Mouse (Mus musculus): ENCODE measurements around the gene Bcl2l12. TPM values are rescaled to one million over a fixed set of nuclear protein-coding genes. Genes with fewer than 3 reads are reported as not detected.

The Bcl2l12 gene
- 32.2 and 35.0 TPM in 2 replicates for polyA plus RNA-seq (2012; rRNA removed)

DNA sequence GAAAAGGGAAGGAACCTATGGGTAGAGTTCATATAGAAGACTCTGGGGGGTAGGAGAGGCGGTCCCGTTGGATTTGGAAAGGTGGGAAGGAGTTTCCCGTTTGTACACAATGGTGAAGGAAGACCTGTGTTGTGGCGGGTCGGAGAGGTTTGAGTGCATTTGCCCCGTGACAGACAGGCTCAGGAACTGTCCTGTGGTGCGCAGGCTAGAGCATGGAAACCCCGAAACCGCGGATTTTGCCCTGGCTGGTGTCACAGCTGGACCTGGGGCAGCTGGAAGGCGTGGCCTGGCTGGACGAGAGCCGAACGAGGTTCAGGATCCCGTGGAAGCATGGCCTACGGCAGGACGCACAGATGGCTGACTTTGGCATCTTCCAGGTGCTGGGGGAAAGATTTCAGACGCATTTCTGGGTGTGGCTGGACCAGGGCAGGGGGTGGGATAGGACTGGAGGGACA lies at the start of gene Bcl2l12:
TSS of gene Bcl2l12 (minus strand) at position 212 of the 455 bp plus-strand sequence.

GRCm38 (mm10) chr7:45017242-45018061 lies 18.9 kb upstream of the Bcl2l12 start, which contains the start of gene Rras:
Gene Rras, plus strand, starts transcription at chr7:45017961.

GRCm38 (mm10) chr7:45015957-45016612 lies 17.6 kb upstream of the Bcl2l12 start, which contains the start of gene Scaf1:
Gene Scaf1, minus strand, starts transcription at chr7:45016363.

DNA sequence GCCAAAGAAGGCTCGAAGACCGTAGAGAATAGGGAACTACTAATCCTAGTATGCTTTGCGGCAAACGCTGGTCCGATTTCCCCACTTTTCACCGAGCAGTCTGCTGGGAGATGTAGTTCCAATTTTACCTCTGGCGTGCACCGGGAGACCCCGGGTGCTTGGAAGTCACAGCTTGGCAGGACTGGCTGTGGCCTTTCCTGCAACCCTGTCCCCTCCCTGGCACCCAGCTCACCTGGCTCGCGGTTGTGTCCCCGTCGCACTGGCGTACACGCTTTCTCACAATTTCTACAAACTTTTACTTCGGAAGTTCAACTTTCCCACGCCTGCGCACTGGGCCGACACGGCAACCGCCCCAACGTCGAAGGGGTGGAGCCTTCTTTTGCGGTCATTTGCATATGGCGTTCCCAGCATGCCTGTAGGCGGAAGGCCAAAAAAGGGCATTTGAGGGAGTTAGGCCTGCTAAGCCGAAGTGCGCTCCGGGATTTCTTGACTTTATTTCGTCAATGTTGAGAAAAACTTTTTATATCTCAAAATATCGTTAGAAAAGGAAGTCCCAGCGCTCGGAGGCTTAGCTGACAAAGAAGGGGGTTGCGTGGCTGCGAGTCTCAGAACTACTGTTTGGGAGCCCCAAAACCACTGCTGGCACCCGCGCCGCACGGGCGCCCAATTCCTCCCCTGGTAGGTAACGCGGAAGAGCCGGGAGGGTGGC lies 1.1 kb downstream of the Bcl2l12 start, which contains the start of gene Irf3:
TSS of gene Irf3 (plus strand) at position 418 of the 709 bp plus-strand sequence.

DNA sequence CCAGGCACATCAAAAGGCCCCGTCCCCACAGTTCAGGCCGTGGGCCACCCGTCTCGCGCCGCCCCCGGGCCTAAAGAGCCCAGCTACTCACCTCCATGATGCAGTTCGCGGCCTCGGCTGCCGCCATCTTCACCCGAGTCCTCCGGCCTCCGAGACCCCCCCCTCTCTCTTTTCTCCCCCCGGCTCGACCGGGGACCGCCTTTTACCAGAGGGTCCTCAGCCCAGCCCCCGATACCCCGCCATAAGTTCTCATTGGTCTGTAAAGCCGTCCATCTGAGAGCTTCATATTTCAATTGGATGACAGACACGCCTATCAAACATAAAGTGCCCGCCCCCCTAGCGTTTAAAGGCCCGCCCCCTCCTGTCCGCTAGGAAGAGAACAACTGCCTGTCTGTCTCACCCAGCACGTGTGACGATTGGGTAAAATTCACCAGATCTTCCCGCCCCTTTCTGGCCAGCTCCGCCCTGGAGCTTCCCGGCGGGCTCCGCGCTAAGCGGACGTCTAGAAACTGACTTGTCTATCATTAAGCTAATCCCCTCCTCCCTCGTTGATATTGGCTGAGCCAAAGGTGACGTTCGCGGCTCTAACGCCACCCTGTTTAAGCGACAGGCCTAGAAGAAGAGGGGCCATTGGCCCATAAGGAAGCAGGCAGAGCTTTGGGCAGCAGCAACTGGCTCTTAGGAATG lies 12.2 kb downstream of the Bcl2l12 start, which contains the start of gene Prmt1:
TSS of gene Prmt1 (minus strand) at position 377 of the 687 bp plus-strand sequence.

DNA sequence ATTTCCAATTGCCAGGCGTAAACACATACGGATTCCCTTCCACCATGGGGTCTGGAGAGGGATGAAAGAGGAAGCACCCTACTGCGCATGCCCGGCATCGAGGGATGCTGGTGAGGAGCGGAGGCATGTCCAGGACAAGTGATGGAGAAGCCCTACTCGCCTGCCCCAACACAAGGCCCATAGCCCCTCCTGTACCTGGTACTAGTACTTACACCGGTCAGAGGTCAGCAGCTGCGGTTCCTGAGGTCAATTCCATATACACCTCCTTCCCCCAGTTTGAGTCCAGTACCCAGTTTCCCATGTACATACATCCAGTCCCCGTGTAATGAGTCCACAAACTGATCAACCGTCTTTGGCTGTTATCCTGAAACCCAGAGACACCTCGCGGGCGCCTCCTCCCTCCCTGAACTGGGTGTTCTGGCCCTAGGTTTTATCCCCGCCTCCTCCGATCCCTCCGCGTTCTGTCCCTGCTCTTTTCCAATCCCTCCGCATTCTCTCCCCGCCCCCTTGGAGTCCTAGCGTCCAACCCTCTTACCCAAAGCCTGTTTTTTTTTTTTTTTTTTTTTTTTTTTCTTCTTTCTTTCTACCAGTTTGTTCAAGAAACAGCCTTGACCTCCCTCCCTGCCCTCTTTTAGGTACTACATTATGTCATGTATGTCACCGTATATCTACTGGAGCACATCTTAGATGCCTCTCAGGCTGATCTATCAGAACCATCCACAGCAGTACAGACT lies 24.0 kb downstream of the Bcl2l12 start, which contains the start of gene Cpt1c:
TSS of gene Cpt1c (minus strand) at position 469 of the 734 bp plus-strand sequence.

DNA sequence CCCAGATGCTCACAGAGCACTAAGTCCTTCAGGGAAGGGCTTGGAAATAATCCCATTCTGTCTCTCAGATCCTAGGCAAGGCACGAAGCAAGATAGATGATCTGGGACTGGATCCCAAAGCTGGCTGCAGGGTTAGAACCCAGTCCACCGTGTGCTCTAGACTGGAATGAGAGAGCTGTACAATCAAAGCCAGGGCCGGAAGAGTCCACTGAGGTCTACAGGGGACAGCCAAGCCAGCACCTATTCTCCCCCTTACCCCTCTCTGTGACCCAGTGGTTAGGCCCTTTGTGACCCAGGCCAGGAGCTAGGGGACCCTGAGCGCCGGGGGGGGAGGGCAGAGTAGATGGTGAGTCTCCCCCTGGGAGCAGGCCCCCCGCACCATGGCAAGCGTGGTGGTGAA lies 55.6 kb downstream of the Bcl2l12 start, which contains the start of gene Tsks:
TSS of gene Tsks (plus strand) at position 301 of the 400 bp plus-strand sequence.

Other genes starting within 250 kb of the Bcl2l12 start
- 0.19 and 0.26 TPM in 2 replicates for gene Zfp473, start 247.7 kb downstream of the Bcl2l12 start, polyA plus RNA-seq (2012; rRNA removed)
- gene Nup62, start 182.6 kb downstream of the Bcl2l12 start, polyA plus RNA-seq (2012; rRNA removed) = 61.5 and 65.7 TPM in 2 replicates
- 7.8 and 10.3 TPM in 2 replicates for gene Il4i1, start 182.3 kb downstream of the Bcl2l12 start, polyA plus RNA-seq (2012; rRNA removed)
- 85.4 and 120 TPM in 2 replicates for gene Atf5, start 182.1 kb downstream of the Bcl2l12 start, polyA plus RNA-seq (2012; rRNA removed)
- gene Akt1s1, start 149.7 kb downstream of the Bcl2l12 start, polyA plus RNA-seq (2012; rRNA removed) = 188 and 210 TPM in 2 replicates
- gene Tbc1d17, start 149.6 kb downstream of the Bcl2l12 start, polyA plus RNA-seq (2012; rRNA removed) = 71.5 and 99.3 TPM in 2 replicates
- gene Pnkp, start 141.6 kb downstream of the Bcl2l12 start, polyA plus RNA-seq (2012; rRNA removed) = 53.4 and 64.9 TPM in 2 replicates
- gene Ptov1, start 128.9 kb downstream of the Bcl2l12 start, polyA plus RNA-seq (2012; rRNA removed) = 241 and 272 TPM in 2 replicates
- gene Med25, start 106.0 kb downstream of the Bcl2l12 start, polyA plus RNA-seq (2012; rRNA removed) = 304 and 344 TPM in 2 replicates
- 59.1 and 65.3 TPM in 2 replicates for gene Fuz, start 102.6 kb downstream of the Bcl2l12 start, polyA plus RNA-seq (2012; rRNA removed)
- 94.2 and 104 TPM in 2 replicates for gene Ap2a1, start 69.2 kb downstream of the Bcl2l12 start, polyA plus RNA-seq (2012; rRNA removed)
- gene Tsks, start 55.5 kb downstream of the Bcl2l12 start, polyA plus RNA-seq (2012; rRNA removed) = not detected in 2 replicates
- gene Cpt1c, start 23.9 kb downstream of the Bcl2l12 start, polyA plus RNA-seq (2012; rRNA removed) = 14.6 and 20.4 TPM in 2 replicates
- 75.9 and 81.7 TPM in 2 replicates for gene Prmt1, start 12.1 kb downstream of the Bcl2l12 start, polyA plus RNA-seq (2012; rRNA removed)
- 114 and 134 TPM in 2 replicates for gene Irf3, start 1.1 kb downstream of the Bcl2l12 start, polyA plus RNA-seq (2012; rRNA removed)
- gene Scaf1, start 17.7 kb upstream of the Bcl2l12 start, polyA plus RNA-seq (2012; rRNA removed) = 82.6 and 102 TPM in 2 replicates
- 123 and 160 TPM in 2 replicates for gene Rras, start 19.2 kb upstream of the Bcl2l12 start, polyA plus RNA-seq (2012; rRNA removed)
- 7.7 and 10.0 TPM in 2 replicates for gene Prr12, start 54.2 kb upstream of the Bcl2l12 start, polyA plus RNA-seq (2012; rRNA removed)
- 98.1 and 100 TPM in 2 replicates for gene Nosip, start 63.7 kb upstream of the Bcl2l12 start, polyA plus RNA-seq (2012; rRNA removed)
- gene Prrg2, start 64.0 kb upstream of the Bcl2l12 start, polyA plus RNA-seq (2012; rRNA removed) = 140 and 174 TPM in 2 replicates
- gene Rcn3, start 93.5 kb upstream of the Bcl2l12 start, polyA plus RNA-seq (2012; rRNA removed) = 118 and 163 TPM in 2 replicates
- 83.0 and 96.0 TPM in 2 replicates for gene Fcgrt, start 105.1 kb upstream of the Bcl2l12 start, polyA plus RNA-seq (2012; rRNA removed)
- gene Rps11, start 125.7 kb upstream of the Bcl2l12 start, polyA plus RNA-seq (2012; rRNA removed) = 149 and 231 TPM in 2 replicates
- 1,458 and 1,702 TPM in 2 replicates for gene Rpl13a, start 130.0 kb upstream of the Bcl2l12 start, polyA plus RNA-seq (2012; rRNA removed)
- gene Gm45713, start 137.5 kb upstream of the Bcl2l12 start, polyA plus RNA-seq (2012; rRNA removed) = 0.47 and 0.50 TPM in 2 replicates
- gene Flt3l, start 137.7 kb upstream of the Bcl2l12 start, polyA plus RNA-seq (2012; rRNA removed) = 43.2 and 54.5 TPM in 2 replicates
- 54.6 and 63.2 TPM in 2 replicates for gene Pih1d1, start 155.6 kb upstream of the Bcl2l12 start, polyA plus RNA-seq (2012; rRNA removed)
- gene Aldh16a1, start 155.9 kb upstream of the Bcl2l12 start, polyA plus RNA-seq (2012; rRNA removed) = 107 and 124 TPM in 2 replicates
- gene Slc17a7, start 165.2 kb upstream of the Bcl2l12 start, polyA plus RNA-seq (2012; rRNA removed) = 0.09 and 0.20 TPM in 2 replicates
- not detected in 2 replicates for gene Gfy, start 180.9 kb upstream of the Bcl2l12 start, polyA plus RNA-seq (2012; rRNA removed)
- not detected in 2 replicates for gene Pth2, start 182.3 kb upstream of the Bcl2l12 start, polyA plus RNA-seq (2012; rRNA removed)
- 0.05 TPM in 1 of 2 replicates, not detected in the other for gene Ccdc155, start 206.2 kb upstream of the Bcl2l12 start, polyA plus RNA-seq (2012; rRNA removed)
- gene Dkkl1, start 213.4 kb upstream of the Bcl2l12 start, polyA plus RNA-seq (2012; rRNA removed) = 1.3 and 2.3 TPM in 2 replicates
- 10.7 and 13.9 TPM in 2 replicates for gene Tead2, start 217.0 kb upstream of the Bcl2l12 start, polyA plus RNA-seq (2012; rRNA removed)
- 34.3 and 38.4 TPM in 2 replicates for gene Cd37, start 240.4 kb upstream of the Bcl2l12 start, polyA plus RNA-seq (2012; rRNA removed)
- not detected in 2 replicates for gene Slc6a16, start 242.4 kb upstream of the Bcl2l12 start, polyA plus RNA-seq (2012; rRNA removed)

Measured in colon, adult 2 months (tissue).